Mouse (Mus musculus) liver, adult 2 months (tissue): ENCODE data around the gene Fbxo6. TPM values are rescaled to one million over a fixed set of nuclear protein-coding genes. Genes with fewer than 3 reads are reported as not detected.

Experiments used
- DNase-seq: peaks from one replicate; pipeline ENCODE4 v3.0.0-alpha.2; 2011; ENCODE audit warnings: low read depth, low spot score; ENCODE audit errors: extremely low read depth
- H3K27ac ChIP-seq: fragments of 200-500 bp; replicated peaks from 2 replicates; pipeline ENCODE4 v1.5.1; 2012; ENCODE audit warnings: low read depth, mild to moderate bottlenecking, control low read depth, inconsistent platforms, low read length; ENCODE audit not compliant: insufficient read depth
- H3K27me3 ChIP-seq: fragments of 200-500 bp; 2 replicates; pipeline ENCODE4 v1.6.1; 2012; ENCODE audit warnings: mild to moderate bottlenecking, moderate library complexity, low read length, inconsistent platforms; ENCODE audit not compliant: control insufficient read depth, insufficient read depth
- H3K36me3 ChIP-seq: fragments of 200-500 bp; 2 replicates; pipeline ENCODE4 v1.6.1; 2012; ENCODE audit warnings: low read length, inconsistent platforms; ENCODE audit not compliant: control insufficient read depth, insufficient read depth
- H3K4me1 ChIP-seq: fragments of 200-500 bp; 2 replicates; pipeline ENCODE4 v1.6.1; 2011; ENCODE audit warnings: low read length; ENCODE audit not compliant: control insufficient read depth, insufficient read depth
- H3K4me3 ChIP-seq: fragments of 200-500 bp; 2 replicates; pipeline ENCODE4 v1.5.1; 2011; ENCODE audit warnings: low read depth, mild to moderate bottlenecking, control low read depth, low read length, moderate library complexity; ENCODE audit not compliant: insufficient read depth
- H3K79me2 ChIP-seq: fragments of 200-500 bp; 2 replicates; pipeline ENCODE4 v1.6.1; 2012; ENCODE audit warnings: inconsistent platforms, mild to moderate bottlenecking, low read length, moderate library complexity; ENCODE audit not compliant: control insufficient read depth, insufficient read depth
- H3K9ac ChIP-seq: fragments of 200-500 bp; 2 replicates; pipeline ENCODE4 v1.6.1; 2012; ENCODE audit warnings: low read depth, mild to moderate bottlenecking, control low read depth, inconsistent platforms, low read length
- CTCF ChIP-seq: fragments of 200-500 bp; IDR thresholded peaks from 2 replicates; pipeline ENCODE4 v1.5.1; 2011; ENCODE audit warnings: low read depth, low read length, control low read depth
- POLR2A ChIP-seq: fragments of 200-500 bp; IDR thresholded peaks from 2 replicates; pipeline ENCODE4 v1.6.1; 2011; ENCODE audit warnings: low read length, control low read depth; ENCODE audit not compliant: insufficient read depth; ENCODE audit errors: extremely low read depth
- WGBS: fragments of 180-500 bp; shearing (Covaris S2); methylation state at CpG from one replicate; pipeline ENCODE4 v1.1.7; 2018; 5-methylcytosine and 5-hydroxymethylcytosine counted together
- polyA plus RNA-seq: library from polyadenylated mRNA; depleted of rRNA; stranded (reverse); fragments of >200 nt; gene quantifications from 2 replicates; pipeline ENCODE4 v1.2.3, GENCODE M21; 2012
- total RNA-seq: library from RNA; depleted of rRNA; stranded (reverse); fragments of >200 nt; gene quantifications from 2 replicates; pipeline ENCODE4 v1.2.3, GENCODE M21; 2014

Fbxo6 gene
- total and polyA plus RNA-seq, 2 experiments: 38.7 to 91.9 TPM

- TF ChIP-seq POLR2A (no peak), CTCF (no peak)
- Histone ChIP-seq H3K36me3 (no peaks in the 10 kb centered on the region), H3K27me3 (peaks cover 5% of the 10 kb centered on the region), H3K27ac (no peak overlapping the region), H3K4me3 (no peak overlapping the region), H3K4me1 (no peaks in the 10 kb centered on the region), H3K9ac (no peak overlapping the region), H3K79me2 (no peaks in the 10 kb centered on the region)
- no peak for DNase-seq
- 6% methylated on average over 30 of the region's 30 CpGs for WGBS
Measured at GRCm38 (mm10) chr4:148173811-148174494, 22.0 kb upstream of the Fbxo6 start.

GRCm38 (mm10) chr4:148171261-148171660 is 19.3 kb upstream of the Fbxo6 start:
- TF ChIP-seq POLR2A: no peak
- no peak for TF ChIP-seq CTCF
- DNase-seq: no peak
- no peak overlapping the region for H3K9ac ChIP-seq
- H3K4me3 ChIP-seq: no peak overlapping the region
- H3K79me2 ChIP-seq: no peaks in the 10 kb centered on the region
- H3K27me3 ChIP-seq: peaks cover 9% of the 10 kb centered on the region
- no peaks in the 10 kb centered on the region for H3K4me1 ChIP-seq
- H3K27ac ChIP-seq: no peak overlapping the region
- H3K36me3 ChIP-seq: no peaks in the 10 kb centered on the region
- 36% methylated on average over 3 of the region's 3 CpGs for WGBS

- peak; percentile 32 for DNase-seq
- Histone ChIP-seq H3K9ac (no peak overlapping the region), H3K79me2 (no peaks in the 10 kb centered on the region), H3K4me3 (no peak overlapping the region), H3K27ac (no peak overlapping the region), H3K27me3 (peaks cover 9% of the 10 kb centered on the region), H3K4me1 (no peaks in the 10 kb centered on the region), H3K36me3 (no peaks in the 10 kb centered on the region)
- WGBS: 4% methylated on average over 2 of the region's 2 CpGs
- no peak for TF ChIP-seq POLR2A
- peak; percentile 96 for TF ChIP-seq CTCF
Measured at GRCm38 (mm10) chr4:148170842-148171241, 18.9 kb upstream of the Fbxo6 start.

- no peak for TF ChIP-seq POLR2A
- no peak for TF ChIP-seq CTCF
- Histone ChIP-seq H3K9ac (no peak overlapping the region), H3K36me3 (no peaks in the 10 kb centered on the region), H3K4me3 (no peak overlapping the region), H3K4me1 (no peaks in the 10 kb centered on the region), H3K27ac (no peak overlapping the region), H3K27me3 (peaks cover 13% of the 10 kb centered on the region), H3K79me2 (no peaks in the 10 kb centered on the region)
- no peak for DNase-seq
- WGBS: 24% methylated on average over 15 of the region's 15 CpGs
Measured at GRCm38 (mm10) chr4:148169586-148169985, 17.6 kb upstream of the Fbxo6 start.

GRCm38 (mm10) chr4:148168287-148168686 is 16.3 kb upstream of the Fbxo6 start:
- H3K27ac ChIP-seq: no peak overlapping the region
- H3K79me2 ChIP-seq: no peaks in the 10 kb centered on the region
- H3K36me3 ChIP-seq: no peaks in the 10 kb centered on the region
- peak; percentile 50 for DNase-seq
- H3K27me3 ChIP-seq: peaks cover 10% of the 10 kb centered on the region
- TF ChIP-seq POLR2A (no peak), CTCF (peak; percentile 84)
- H3K9ac ChIP-seq: no peak overlapping the region
- H3K4me3 ChIP-seq: no peak overlapping the region
- WGBS: 17% methylated on average over 7 of the region's 7 CpGs
- peaks cover 1% of the 10 kb centered on the region; the same call in 1 of the 2 replicates for H3K4me1 ChIP-seq

- peak; percentile 28 for DNase-seq
- H3K27me3 ChIP-seq: peaks cover 10% of the 10 kb centered on the region
- H3K4me1 ChIP-seq: peaks cover 1% of the 10 kb centered on the region; the same call in 1 of the 2 replicates
- no peak overlapping the region for H3K4me3 ChIP-seq
- H3K27ac ChIP-seq: no peak overlapping the region
- H3K9ac ChIP-seq: no peak overlapping the region
- WGBS: 15% methylated on average over 4 of the region's 4 CpGs
- no peaks in the 10 kb centered on the region for H3K36me3 ChIP-seq
- TF ChIP-seq POLR2A (no peak), CTCF (peak; percentile 79)
- no peaks in the 10 kb centered on the region for H3K79me2 ChIP-seq
Measured at GRCm38 (mm10) chr4:148166986-148167385, 15.0 kb upstream of the Fbxo6 start.
